Mouse (Mus musculus) megakaryocyte, embryonic 14.5 days (primary cell): Measurements from ENCODE around the gene Mrgpre.

Source experiments
- FLI1 ChIP-seq: IDR thresholded peaks from 2 replicates; pipeline ENCODE4 v1.6.1; 2012; ENCODE audit warnings: low read length, inconsistent platforms, mixed read lengths
- GATA1 ChIP-seq: IDR thresholded peaks from 3 replicates; pipeline ENCODE4 v1.6.1; 2012; ENCODE audit warnings: mixed read lengths, low read length, inconsistent platforms, borderline replicate concordance

DNA sequence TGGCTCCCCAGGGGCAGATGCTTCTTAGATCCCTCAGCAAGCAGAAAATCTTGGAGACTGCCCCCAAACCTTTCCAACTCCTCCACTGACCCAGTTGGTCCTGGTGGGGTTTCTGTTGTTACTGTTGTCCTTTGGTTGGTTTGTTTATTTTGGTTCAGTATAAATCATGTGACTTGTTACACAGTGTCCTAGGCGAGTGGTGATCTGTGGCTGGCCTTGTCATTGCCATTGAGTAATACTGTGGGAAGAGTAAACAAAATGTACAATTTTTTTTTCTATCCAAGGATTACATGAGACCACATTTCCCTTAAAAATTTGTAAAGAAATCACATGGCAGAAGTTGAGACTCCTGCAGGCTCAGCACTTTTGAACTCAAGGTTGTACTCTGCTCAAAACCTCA is 14.8 kb downstream of the Mrgpre start:
- TF ChIP-seq GATA1 (no peak), FLI1 (no peak)
